Mouse (Mus musculus) embryonic facial prominence, embryonic 13.5 days (tissue): ENCODE measurements around the gene Ccsap. TPM values are rescaled to one million over a fixed set of nuclear protein-coding genes. Genes with fewer than 3 reads are reported as not detected.
A peak's percentile ranks its signal among the peaks of the same experiment; 100 is the strongest.

ENCODE experiments used
- ATAC-seq: fragments of 200-750 bp; cut with Nextera tagmentation; 2 replicates; pipeline ENCODE4 v1.8.0; 2017; ENCODE audit warnings: low read depth; ENCODE audit not compliant: insufficient number of reproducible peaks, insufficient read depth, low FRiP score, low TSS enrichment
- H3K27ac ChIP-seq: fragments of 300-500 bp; sonication (generic); 2 replicates; pipeline ENCODE4 v1.5.1; 2015; ENCODE audit warnings: moderate library complexity, mild to moderate bottlenecking, inconsistent platforms
- H3K27me3 ChIP-seq: fragments of 300-500 bp; sonication (generic); 2 replicates; pipeline ENCODE4 v1.6.1; 2015; ENCODE audit warnings: mild to moderate bottlenecking, inconsistent platforms
- H3K36me3 ChIP-seq: fragments of 300-500 bp; sonication (generic); 2 replicates; pipeline ENCODE4 v1.6.1; 2015; ENCODE audit warnings: mild to moderate bottlenecking, inconsistent platforms
- H3K4me1 ChIP-seq: fragments of 300-500 bp; sonication (generic); 2 replicates; pipeline ENCODE4 v1.6.1; 2015; ENCODE audit warnings: inconsistent platforms
- H3K4me2 ChIP-seq: fragments of 300-500 bp; sonication (generic); 2 replicates; pipeline ENCODE4 v1.6.1; 2015; ENCODE audit warnings: moderate library complexity, mild to moderate bottlenecking, inconsistent platforms
- H3K4me3 ChIP-seq: fragments of 300-500 bp; sonication (generic); 2 replicates; pipeline ENCODE4 v1.5.1; 2015; ENCODE audit warnings: mild to moderate bottlenecking, inconsistent platforms
- H3K9ac ChIP-seq: fragments of 300-500 bp; sonication (generic); 2 replicates; pipeline ENCODE4 v1.6.1; 2015; ENCODE audit warnings: mild to moderate bottlenecking, inconsistent platforms
- H3K9me3 ChIP-seq: fragments of 300-500 bp; sonication (generic); 2 replicates; pipeline ENCODE4 v1.6.1; 2016; ENCODE audit warnings: inconsistent platforms
- WGBS: fragments of 180-500 bp; shearing (Covaris S2); methylation state at CpG from one replicate; pipeline ENCODE4 v1.1.7; 2015; ENCODE audit warnings: mixed read lengths; 5-methylcytosine and 5-hydroxymethylcytosine counted together
- polyA plus RNA-seq: library from polyadenylated mRNA; unstranded; fragments of >200 nt; fragmentation: Nextera tagmentation; extraction: Ambion mirVana; gene quantifications from 2 replicates; pipeline ENCODE4 v1.2.1, GENCODE M21; 2015

Gene Ccsap
- 5.4 and 5.5 TPM in 2 replicates for polyA plus RNA-seq

GRCm38 (mm10) chr8:123859648-123860259 lies at the start of gene Ccsap:
Gene Ccsap (minus strand): TSS chr8:123860209.
- peak; percentile 45; the same call in 1 of the 2 replicates for ATAC-seq
- peak within 1 kb of the TSS; percentile 12; the same call in 1 of the 2 replicates for H3K27ac ChIP-seq
- H3K9ac ChIP-seq = peak within 1 kb of the TSS; percentile 83
- no peaks in the 10 kb centered on the region for H3K9me3 ChIP-seq
- peak within 1 kb of the TSS; percentile 91 for H3K4me3 ChIP-seq
- peaks cover 13% of the 10 kb centered on the region for H3K4me1 ChIP-seq
- peak within 1 kb of the TSS; percentile 92 for H3K4me2 ChIP-seq
- peaks cover 36% of the 10 kb centered on the region for H3K27me3 ChIP-seq
- H3K36me3 ChIP-seq = no peaks in the 10 kb centered on the region
- 2% methylated on average over 48 of the region's 48 CpGs for WGBS

GRCm38 (mm10) chr8:123907604-123908003 lies 47.6 kb upstream of the Ccsap start:
- no peak for ATAC-seq
- Histone ChIP-seq H3K36me3 (peaks cover 92% of the 10 kb centered on the region), H3K4me2 (no peak overlapping the region), H3K9me3 (no peaks in the 10 kb centered on the region), H3K9ac (no peak overlapping the region), H3K27ac (no peak overlapping the region), H3K4me1 (no peaks in the 10 kb centered on the region), H3K27me3 (no peaks in the 10 kb centered on the region), H3K4me3 (no peak overlapping the region)
- 97% methylated on average over 6 of the region's 6 CpGs for whole genome bisulfite sequencing

DNA sequence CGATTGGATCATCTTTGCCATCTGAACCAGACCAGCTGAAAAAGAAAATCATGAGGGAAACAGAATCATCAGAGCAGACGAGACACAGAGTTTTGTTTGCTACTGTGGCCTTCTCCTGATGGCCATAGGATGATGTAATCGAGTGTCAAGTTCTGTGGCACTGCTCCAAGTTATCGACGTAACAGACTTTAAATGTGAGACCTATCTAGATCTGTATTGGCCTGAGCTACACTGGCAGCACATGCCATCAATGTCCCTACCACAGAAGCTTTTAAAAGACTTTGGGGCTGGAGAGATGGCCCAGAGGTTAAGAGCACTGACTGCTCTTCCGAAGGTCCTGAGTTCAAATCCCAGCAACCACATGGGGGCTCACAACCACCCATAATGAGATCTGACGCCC lies 42.6 kb upstream of the Ccsap start:
- WGBS = 84% methylated on average over 7 of the region's 7 CpGs
- Histone ChIP-seq H3K27ac (no peak overlapping the region), H3K9me3 (no peaks in the 10 kb centered on the region), H3K9ac (no peak overlapping the region), H3K36me3 (peaks cover 84% of the 10 kb centered on the region), H3K4me2 (no peak overlapping the region), H3K4me1 (no peaks in the 10 kb centered on the region), H3K4me3 (no peak overlapping the region), H3K27me3 (no peaks in the 10 kb centered on the region)
- no peak for ATAC-seq

DNA sequence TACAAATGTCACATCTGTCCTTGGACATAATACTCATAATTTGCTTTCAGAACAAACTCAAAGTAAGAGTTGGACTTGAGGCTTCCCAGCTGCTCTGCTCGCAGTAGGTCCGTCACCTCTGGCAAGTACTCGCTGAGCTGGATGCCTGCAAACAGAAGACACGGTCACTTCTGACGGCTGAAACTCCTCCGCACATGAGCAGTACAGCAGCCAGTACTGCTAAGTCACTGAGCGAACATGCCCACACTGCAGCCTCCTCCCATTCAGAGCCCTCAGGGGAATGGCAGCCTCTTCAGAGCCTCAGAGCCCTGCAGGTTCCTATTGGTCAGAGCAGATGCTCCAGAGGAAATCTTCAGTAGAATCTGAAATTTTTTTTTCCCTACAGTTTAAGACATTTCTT lies 39.4 kb upstream of the Ccsap start:
- no peaks in the 10 kb centered on the region for H3K9me3 ChIP-seq
- no peak overlapping the region for H3K4me2 ChIP-seq
- no peak for ATAC-seq
- no peak overlapping the region for H3K4me3 ChIP-seq
- peaks cover 56% of the 10 kb centered on the region for H3K36me3 ChIP-seq
- no peak overlapping the region for H3K27ac ChIP-seq
- WGBS = 90% methylated on average over 7 of the region's 7 CpGs
- peaks cover 26% of the 10 kb centered on the region for H3K27me3 ChIP-seq
- no peaks in the 10 kb centered on the region for H3K4me1 ChIP-seq
- no peak overlapping the region for H3K9ac ChIP-seq

GRCm38 (mm10) chr8:123898576-123898975 lies 38.6 kb upstream of the Ccsap start:
- no peak for ATAC-seq
- WGBS = 82% methylated on average over 5 of the region's 5 CpGs
- no peak overlapping the region for H3K9ac ChIP-seq
- H3K9me3 ChIP-seq = no peaks in the 10 kb centered on the region
- no peak overlapping the region for H3K4me2 ChIP-seq
- H3K36me3 ChIP-seq = peaks cover 48% of the 10 kb centered on the region
- H3K4me3 ChIP-seq = no peak overlapping the region
- H3K27ac ChIP-seq = no peak overlapping the region
- no peaks in the 10 kb centered on the region for H3K4me1 ChIP-seq
- peaks cover 34% of the 10 kb centered on the region for H3K27me3 ChIP-seq

DNA sequence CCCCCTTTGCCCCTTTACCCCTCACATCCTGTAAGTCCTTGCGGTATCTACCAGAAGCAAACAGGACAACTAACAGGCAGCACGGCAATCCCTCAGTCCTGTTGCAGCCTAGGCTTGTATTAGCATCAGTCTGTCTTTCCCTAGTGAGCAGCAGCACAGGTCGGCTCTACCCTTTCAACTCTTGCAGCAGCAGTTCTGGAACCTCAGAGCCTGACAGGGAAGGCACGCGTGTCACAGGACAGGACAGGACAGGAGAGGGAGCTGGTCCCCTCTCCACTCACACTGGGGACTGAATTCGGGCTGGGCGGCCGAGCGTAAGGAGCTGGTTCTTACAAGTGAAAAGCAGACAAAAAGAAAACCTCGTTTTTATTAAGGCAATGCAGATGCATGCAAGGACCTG lies 36.8 kb upstream of the Ccsap start:
- 59% methylated on average over 10 of the region's 10 CpGs for WGBS
- peaks cover 52% of the 10 kb centered on the region for H3K27me3 ChIP-seq

DNA sequence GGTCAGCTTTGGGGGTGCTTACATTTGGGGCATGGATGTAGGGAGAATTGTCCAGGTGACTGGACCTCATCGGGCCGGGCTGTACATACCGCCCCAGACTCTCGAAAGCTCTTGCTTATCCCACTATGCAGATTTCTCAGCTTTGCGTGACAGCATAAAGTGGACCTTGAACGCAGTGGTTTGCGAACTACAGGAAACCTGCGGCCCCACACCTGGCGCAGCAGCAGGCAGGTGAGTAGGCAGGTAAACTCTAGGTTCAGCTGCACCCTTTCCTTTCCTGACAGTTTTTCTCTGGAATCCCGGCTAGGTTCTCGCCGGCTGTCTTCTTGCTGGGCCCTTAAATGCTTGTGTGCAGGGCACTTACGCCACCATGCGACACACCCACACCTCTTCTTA lies 36.4 kb upstream of the Ccsap start:
- Histone ChIP-seq H3K9ac (no peak overlapping the region), H3K4me1 (peaks cover 17% of the 10 kb centered on the region), H3K4me3 (no peak overlapping the region), H3K9me3 (no peaks in the 10 kb centered on the region), H3K27ac (no peak overlapping the region), H3K36me3 (peaks cover 26% of the 10 kb centered on the region), H3K27me3 (peaks cover 56% of the 10 kb centered on the region), H3K4me2 (no peak overlapping the region)
- 57% methylated on average over 14 of the region's 14 CpGs for WGBS
- ATAC-seq = no peak

More for the DNA sequence above, 36.8 kb upstream of the Ccsap start:
- H3K36me3 ChIP-seq = peaks cover 30% of the 10 kb centered on the region
- ATAC-seq = no peak
- no peak overlapping the region for H3K9ac ChIP-seq
- H3K27ac ChIP-seq = no peak overlapping the region
- H3K9me3 ChIP-seq = no peaks in the 10 kb centered on the region
- no peak overlapping the region for H3K4me3 ChIP-seq
- H3K4me2 ChIP-seq = no peak overlapping the region
- H3K4me1 ChIP-seq = peaks cover 13% of the 10 kb centered on the region

- no peak overlapping the region for H3K4me2 ChIP-seq
- no peak overlapping the region for H3K4me3 ChIP-seq
- peaks cover 20% of the 10 kb centered on the region for H3K4me1 ChIP-seq
- H3K9me3 ChIP-seq = no peaks in the 10 kb centered on the region
- no peak overlapping the region for H3K27ac ChIP-seq
- H3K36me3 ChIP-seq = peaks cover 21% of the 10 kb centered on the region
- peaks cover 62% of the 10 kb centered on the region for H3K27me3 ChIP-seq
- ATAC-seq = no peak
- 70% methylated on average over 9 of the region's 9 CpGs for WGBS
- no peak overlapping the region for H3K9ac ChIP-seq
Observed at GRCm38 (mm10) chr8:123895680-123896365, 35.8 kb upstream of the Ccsap start.

- H3K4me3 ChIP-seq = no peak overlapping the region
- peaks cover 15% of the 10 kb centered on the region for H3K36me3 ChIP-seq
- ATAC-seq = no peak
- H3K9ac ChIP-seq = no peak overlapping the region
- no peak overlapping the region for H3K27ac ChIP-seq
- peaks cover 20% of the 10 kb centered on the region for H3K4me1 ChIP-seq
- 77% methylated on average over 4 of the region's 4 CpGs for WGBS
- H3K9me3 ChIP-seq = no peaks in the 10 kb centered on the region
- H3K27me3 ChIP-seq = peaks cover 68% of the 10 kb centered on the region
- no peak overlapping the region for H3K4me2 ChIP-seq
Observed at GRCm38 (mm10) chr8:123895230-123895629, 35.2 kb upstream of the Ccsap start.

DNA sequence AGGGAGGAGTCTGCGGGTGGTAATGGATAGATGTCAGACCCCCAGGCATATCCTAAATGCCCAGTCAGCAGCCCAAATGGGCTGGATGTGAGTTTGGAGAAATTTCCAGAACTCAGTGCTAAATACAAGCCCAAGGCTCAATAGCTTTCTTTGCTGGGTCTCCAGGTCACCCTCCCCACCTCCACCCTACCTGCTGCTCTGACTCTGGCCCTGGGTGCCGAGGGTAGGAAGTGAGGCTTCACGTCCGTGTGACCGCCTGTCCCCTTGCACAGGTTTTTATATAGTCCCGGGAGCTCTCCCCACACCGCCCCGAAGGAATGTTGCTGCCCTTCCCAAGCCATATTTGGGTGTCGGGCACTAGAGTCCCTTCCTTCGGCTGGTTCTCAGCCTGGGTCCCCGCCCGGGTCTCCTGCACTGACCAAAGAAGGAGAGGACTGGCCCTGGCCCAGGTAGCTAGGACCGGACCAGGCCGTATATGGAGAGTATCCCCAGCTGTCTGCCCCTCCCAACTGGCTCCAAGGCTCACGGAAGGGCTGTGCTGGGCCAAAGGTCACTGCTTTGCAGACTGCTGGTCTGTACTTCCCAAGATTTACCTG lies 34.6 kb upstream of the Ccsap start, which contains the start of gene Acta1:
TSS of gene Acta1 (minus strand) at position 250 of the 596 bp plus-strand sequence.
- no peak within 1 kb of the TSS for H3K4me3 ChIP-seq
- ATAC-seq = no peak
- H3K27me3 ChIP-seq = peaks cover 74% of the 10 kb centered on the region
- H3K27ac ChIP-seq = no peak within 1 kb of the TSS
- WGBS = 19% methylated on average over 15 of the region's 15 CpGs
- no peak within 1 kb of the TSS for H3K9ac ChIP-seq
- no peak within 1 kb of the TSS for H3K4me2 ChIP-seq
- no peaks in the 10 kb centered on the region for H3K9me3 ChIP-seq
- peaks cover 20% of the 10 kb centered on the region for H3K4me1 ChIP-seq
- peaks cover 11% of the 10 kb centered on the region for H3K36me3 ChIP-seq

- peaks cover 81% of the 10 kb centered on the region for H3K27me3 ChIP-seq
- no peak overlapping the region for H3K4me2 ChIP-seq
- H3K4me3 ChIP-seq = no peak overlapping the region
- H3K9ac ChIP-seq = no peak overlapping the region
- peaks cover 20% of the 10 kb centered on the region for H3K4me1 ChIP-seq
- 0 out of 2 replicates have a peak, but pooled peaks cover under 1% of the 10 kb centered on the region for H3K36me3 ChIP-seq
- ATAC-seq = no peak
- H3K9me3 ChIP-seq = no peaks in the 10 kb centered on the region
- no peak overlapping the region for H3K27ac ChIP-seq
- 56% methylated on average over 11 of the region's 11 CpGs for WGBS
Observed at GRCm38 (mm10) chr8:123893413-123893812, 33.4 kb upstream of the Ccsap start.
